Comparison of ENCODE assay signal across 11 mouse cellular contexts in the genomic region with DNA sequence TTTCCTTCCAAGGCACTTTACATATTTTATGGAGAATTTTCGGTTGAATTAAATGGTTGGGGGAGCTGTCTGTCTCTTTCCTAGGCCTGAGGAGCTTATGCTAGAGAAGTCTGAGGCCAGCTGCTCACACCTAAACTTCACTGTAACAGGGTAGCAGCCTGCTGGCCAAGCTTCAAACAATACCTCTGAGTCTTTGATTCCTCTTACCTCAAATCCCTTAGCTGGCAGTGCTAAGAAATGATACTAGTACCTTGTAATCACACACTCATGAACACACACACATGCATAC.
"Had no signal": no experiment of that assay in that cellular context is flagged by ENCODE, and none has a peak within 500 bp of the region (broad histone marks: within the 10 kb centered on the region; RNA-seq: fewer than 3 reads in every experiment).

No protein-coding gene starts in this region.

- H3K9me3 ChIP-seq: kidney, embryonic 15.5 days; liver, embryonic 13.5 days; midbrain, embryonic 12.5 days had no signal

- H3K4me2 ChIP-seq: kidney, embryonic 15.5 days; liver, embryonic 13.5 days; midbrain, embryonic 12.5 days had no signal

- ATAC-seq: intestine, embryonic 16.5 days; midbrain, embryonic 16.5 days had no signal

- H3K36me3 ChIP-seq: kidney, embryonic 15.5 days; liver, embryonic 13.5 days; midbrain, embryonic 12.5 days had no signal

- H3K27ac ChIP-seq: kidney, embryonic 15.5 days; left cerebral cortex, adult 2 months; liver, embryonic 13.5 days; midbrain, embryonic 12.5 days had no signal

- H3K4me1 ChIP-seq: kidney, embryonic 15.5 days; liver, embryonic 13.5 days; midbrain, embryonic 12.5 days had no signal

- H3K9ac ChIP-seq: kidney, embryonic 15.5 days; liver, embryonic 13.5 days; liver, postnatal 0 days; midbrain, embryonic 12.5 days had no signal

- H3K4me3 ChIP-seq: kidney, embryonic 15.5 days; left cerebral cortex, adult 2 months; liver, embryonic 13.5 days; midbrain, embryonic 12.5 days had no signal

- DNase-seq: kidney, adult 2 months; kidney, postnatal 14 days; liver; liver, embryonic 13.5 days; thymus, postnatal 36 days had no signal

- H3K27me3 ChIP-seq: kidney, embryonic 15.5 days; liver, embryonic 13.5 days; midbrain, embryonic 12.5 days had no signal
